Mouse (Mus musculus) kidney, embryonic 15.5 days (tissue): ENCODE measurements around the gene Xiap. TPM values are rescaled to one million over a fixed set of nuclear protein-coding genes. Genes with fewer than 3 reads are reported as not detected.
"Not testable (repeated sequence)": the region's sequence is repeated elsewhere in the genome, so short reads cannot be mapped to it uniquely, and the experiment has no call there.

Experiments used
- ATAC-seq: fragments of 200-750 bp; cut with Nextera tagmentation; replicated peaks from 2 replicates; pipeline ENCODE4 v1.8.0; 2017; ENCODE audit warnings: moderate TSS enrichment; ENCODE audit not compliant: low FRiP score
- H3K27ac ChIP-seq: fragments of 300-500 bp; sonication (generic); 2 replicates; pipeline ENCODE4 v1.5.1; 2015; ENCODE audit warnings: mild to moderate bottlenecking, inconsistent platforms
- H3K27me3 ChIP-seq: fragments of 300-500 bp; sonication (generic); 2 replicates; pipeline ENCODE4 v1.6.1; 2015; ENCODE audit warnings: inconsistent platforms
- H3K36me3 ChIP-seq: fragments of 300-500 bp; sonication (generic); 2 replicates; pipeline ENCODE4 v1.6.1; 2015; ENCODE audit warnings: inconsistent platforms
- H3K4me1 ChIP-seq: fragments of 300-500 bp; sonication (generic); 2 replicates; pipeline ENCODE4 v1.6.1; 2015; ENCODE audit warnings: inconsistent platforms
- H3K4me2 ChIP-seq: fragments of 300-500 bp; sonication (generic); 2 replicates; pipeline ENCODE4 v1.6.1; 2015; ENCODE audit warnings: moderate library complexity, mild to moderate bottlenecking, inconsistent platforms
- H3K4me3 ChIP-seq: fragments of 300-500 bp; sonication (generic); replicated peaks from 2 replicates; pipeline ENCODE4 v1.5.1; 2015; ENCODE audit warnings: mild to moderate bottlenecking, inconsistent platforms
- H3K9ac ChIP-seq: fragments of 300-500 bp; sonication (generic); 2 replicates; pipeline ENCODE4 v1.6.1; 2015; ENCODE audit warnings: mild to moderate bottlenecking, inconsistent platforms
- H3K9me3 ChIP-seq: fragments of 300-500 bp; sonication (generic); replicated peaks from 2 replicates; pipeline ENCODE4 v1.6.1; 2016; ENCODE audit warnings: inconsistent platforms
- WGBS: fragments of 180-500 bp; shearing (Covaris S2); methylation state at CpG from one replicate; pipeline ENCODE4 v1.1.7; 2015; ENCODE audit warnings: mixed read lengths; 5-methylcytosine and 5-hydroxymethylcytosine counted together
- polyA plus RNA-seq: library from polyadenylated mRNA; unstranded; fragments of >200 nt; fragmentation: Nextera tagmentation; extraction: Ambion mirVana; gene quantifications from 2 replicates; pipeline ENCODE4 v1.2.1, GENCODE M21; 2015

The Xiap gene
- polyA plus RNA-seq = 13.9 and 16.5 TPM in 2 replicates

GRCm38 (mm10) chrX:42059282-42060068 lies at the start of gene Xiap:
TSS of gene Xiap (plus strand) at chrX:42059679.
- 53% methylated on average over 5 of the region's 5 CpGs for WGBS
- no peaks in the 10 kb centered on the region for H3K9me3 ChIP-seq

DNA sequence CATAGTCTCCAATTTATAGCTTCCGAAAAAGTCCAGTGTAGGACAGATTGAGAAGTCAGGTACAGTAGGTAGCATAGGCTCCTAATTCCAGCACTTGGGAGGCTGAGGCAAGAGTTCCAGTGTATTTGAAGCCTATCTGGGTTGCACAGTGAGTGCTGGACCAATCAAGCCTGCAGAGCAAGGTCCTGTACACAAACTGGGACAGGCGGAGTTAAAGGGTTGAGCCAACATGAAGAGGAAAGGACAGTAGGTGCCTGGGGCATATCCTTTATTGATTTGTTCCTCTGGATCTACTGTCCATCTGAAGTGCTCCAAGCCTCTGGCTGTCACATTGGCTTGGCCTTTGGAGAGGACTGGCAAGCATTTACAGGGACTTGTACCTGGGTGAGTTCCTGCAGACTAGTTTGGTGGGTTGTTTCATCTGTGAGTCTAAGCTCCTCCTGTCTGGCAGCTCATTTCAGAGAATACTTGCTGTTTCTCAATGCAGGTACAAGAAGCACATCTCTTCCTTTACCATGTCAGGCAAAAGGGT lies 46.7 kb upstream of the Xiap start:
- H3K27ac ChIP-seq = no peak overlapping the region
- no peak overlapping the region for H3K9ac ChIP-seq
- no peak overlapping the region for H3K4me3 ChIP-seq
- H3K36me3 ChIP-seq = no peaks in the 10 kb centered on the region
- no peak for ATAC-seq
- no peaks in the 10 kb centered on the region for H3K9me3 ChIP-seq
- H3K4me2 ChIP-seq = no peak overlapping the region
- no peaks in the 10 kb centered on the region for H3K27me3 ChIP-seq
- H3K4me1 ChIP-seq = no peaks in the 10 kb centered on the region
- 91% methylated on average over 2 of the region's 2 CpGs for WGBS

More at GRCm38 (mm10) chrX:42059282-42060068, at the start of gene Xiap:
- H3K4me2 ChIP-seq = no peak within 1 kb of the TSS
- H3K36me3 ChIP-seq = no peaks in the 10 kb centered on the region
- no peak for ATAC-seq
- 0 out of 2 replicates have a peak within 1 kb of the TSS, but pooled peaks have one; percentile 18 for H3K27ac ChIP-seq
- H3K4me1 ChIP-seq = no peaks in the 10 kb centered on the region
- no peaks in the 10 kb centered on the region for H3K27me3 ChIP-seq
- H3K9ac ChIP-seq = no peak within 1 kb of the TSS
- no peak within 1 kb of the TSS for H3K4me3 ChIP-seq

GRCm38 (mm10) chrX:42013776-42014175 lies 45.7 kb upstream of the Xiap start:
- Histone ChIP-seq H3K27ac (no peak overlapping the region), H3K4me3 (no peak overlapping the region), H3K9ac (no peak overlapping the region), H3K4me1 (no peaks in the 10 kb centered on the region), H3K27me3 (no peaks in the 10 kb centered on the region), H3K9me3 (no peaks in the 10 kb centered on the region), H3K4me2 (no peak overlapping the region), H3K36me3 (no peaks in the 10 kb centered on the region)
- WGBS = 78% methylated on average over 3 of the region's 3 CpGs
- no peak for ATAC-seq

GRCm38 (mm10) chrX:42014502-42014901 lies 45.0 kb upstream of the Xiap start:
- Histone ChIP-seq H3K27ac (no peak overlapping the region), H3K4me1 (no peaks in the 10 kb centered on the region), H3K4me2 (no peak overlapping the region), H3K27me3 (no peaks in the 10 kb centered on the region), H3K36me3 (no peaks in the 10 kb centered on the region), H3K9me3 (no peaks in the 10 kb centered on the region), H3K9ac (no peak overlapping the region), H3K4me3 (no peak overlapping the region)
- no peak for ATAC-seq
- 74% methylated on average over 3 of the region's 3 CpGs for WGBS

GRCm38 (mm10) chrX:42018030-42018429 lies 41.4 kb upstream of the Xiap start:
- no peaks in the 10 kb centered on the region for H3K9me3 ChIP-seq
- H3K9ac ChIP-seq = no peak overlapping the region
- H3K27me3 ChIP-seq = no peaks in the 10 kb centered on the region
- H3K27ac ChIP-seq = no peak overlapping the region
- H3K4me3 ChIP-seq = no peak overlapping the region
- ATAC-seq = no peak
- WGBS = 78% methylated on average over 1 of the region's 1 CpGs
- H3K4me1 ChIP-seq = no peaks in the 10 kb centered on the region
- no peaks in the 10 kb centered on the region for H3K36me3 ChIP-seq
- H3K4me2 ChIP-seq = no peak overlapping the region

GRCm38 (mm10) chrX:42019441-42019840 lies 40.0 kb upstream of the Xiap start:
- Histone ChIP-seq H3K4me1 (no peaks in the 10 kb centered on the region), H3K4me2 (no peak overlapping the region), H3K9ac (no peak overlapping the region), H3K36me3 (no peaks in the 10 kb centered on the region), H3K27ac (no peak overlapping the region), H3K27me3 (no peaks in the 10 kb centered on the region), H3K9me3 (no peaks in the 10 kb centered on the region), H3K4me3 (no peak overlapping the region)
- ATAC-seq = no peak
- WGBS = 79% methylated on average over 2 of the region's 2 CpGs

- H3K36me3 ChIP-seq, H3K4me2 ChIP-seq, H3K27me3 ChIP-seq, H3K27ac ChIP-seq, H3K9ac ChIP-seq, ATAC-seq, H3K4me3 ChIP-seq, H3K4me1 ChIP-seq, H3K9me3 ChIP-seq: not testable (repeated sequence)
- WGBS = 90% methylated on average over 2 of the region's 3 CpGs
These were observed 33.6 kb upstream of the Xiap start for GRCm38 (mm10) chrX:42025802-42026440.

- H3K4me2 ChIP-seq, H3K4me1 ChIP-seq, H3K9me3 ChIP-seq, H3K27me3 ChIP-seq, H3K27ac ChIP-seq, ATAC-seq, H3K9ac ChIP-seq, H3K36me3 ChIP-seq, H3K4me3 ChIP-seq: not testable (repeated sequence)
- WGBS = 75% methylated on average over 2 of the region's 2 CpGs
These were observed 32.5 kb upstream of the Xiap start for GRCm38 (mm10) chrX:42026981-42027380.

DNA sequence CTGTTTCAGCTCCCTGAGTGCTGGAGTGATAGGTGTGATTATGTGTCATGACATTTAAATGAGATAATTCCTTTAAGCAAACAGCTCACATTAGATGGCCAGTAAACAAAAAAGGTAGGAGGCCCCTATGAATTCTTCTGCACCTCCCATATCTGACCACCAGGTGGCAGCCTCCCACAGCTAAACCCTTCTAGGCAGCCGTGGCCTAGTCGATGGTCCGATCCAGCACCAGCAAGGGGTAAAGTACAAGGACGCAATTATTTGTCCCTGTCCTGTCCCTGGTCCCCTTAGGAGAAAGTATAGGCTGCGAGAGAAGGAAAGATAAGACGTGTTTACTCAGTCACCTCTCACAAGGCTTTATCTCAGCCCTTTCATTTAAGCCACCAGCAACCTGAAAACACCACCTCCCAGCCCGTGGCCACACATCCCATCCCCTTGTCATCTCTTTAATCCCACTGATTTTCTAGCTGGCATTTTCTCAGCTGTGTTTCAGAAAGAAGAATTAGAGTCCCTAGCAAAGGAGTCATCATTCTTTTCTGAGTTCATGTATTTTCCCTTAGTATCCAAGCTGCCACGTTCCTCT lies 26.3 kb upstream of the Xiap start:
- Histone ChIP-seq H3K9ac (no peak overlapping the region), H3K4me3 (no peak overlapping the region), H3K27me3 (no peaks in the 10 kb centered on the region), H3K36me3 (no peaks in the 10 kb centered on the region), H3K27ac (no peak overlapping the region), H3K4me1 (no peaks in the 10 kb centered on the region), H3K9me3 (no peaks in the 10 kb centered on the region), H3K4me2 (no peak overlapping the region)
- 40% methylated on average over 8 of the region's 8 CpGs for WGBS
- ATAC-seq = 0 out of 2 replicates have a peak, but pooled peaks have one; percentile 36

DNA sequence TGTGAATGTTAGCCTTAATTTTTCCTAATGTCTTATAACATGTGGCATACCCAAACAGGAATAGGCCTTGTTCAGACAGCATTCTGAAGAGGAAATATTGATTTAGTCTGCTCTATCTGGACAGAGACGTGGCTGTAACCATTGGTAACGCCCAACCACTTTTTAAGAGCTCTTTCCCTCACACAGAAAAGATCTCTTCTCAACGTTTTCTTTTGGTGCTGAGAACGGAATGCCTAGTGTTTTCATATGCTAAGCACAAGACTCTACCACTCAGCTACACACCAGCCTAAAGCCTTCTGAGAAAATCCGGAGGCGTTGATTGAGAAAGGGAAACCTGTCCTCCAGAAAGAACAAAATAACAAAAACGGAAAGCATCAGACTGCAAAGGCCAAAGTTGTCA lies 25.6 kb upstream of the Xiap start:
- H3K27ac ChIP-seq = no peak overlapping the region

GRCm38 (mm10) chrX:42039481-42039880 lies 20.0 kb upstream of the Xiap start:
- 73% methylated on average over 5 of the region's 6 CpGs for WGBS
- no peak overlapping the region for H3K27ac ChIP-seq
- no peak for ATAC-seq
- no peak overlapping the region for H3K4me3 ChIP-seq
- H3K36me3 ChIP-seq = no peaks in the 10 kb centered on the region
- no peaks in the 10 kb centered on the region for H3K27me3 ChIP-seq
- no peaks in the 10 kb centered on the region for H3K4me1 ChIP-seq
- H3K9me3 ChIP-seq = no peaks in the 10 kb centered on the region
- H3K4me2 ChIP-seq = no peak overlapping the region
- H3K9ac ChIP-seq = no peak overlapping the region

More for the DNA sequence above, 25.6 kb upstream of the Xiap start:
- Histone ChIP-seq H3K27me3 (no peaks in the 10 kb centered on the region), H3K4me2 (no peak overlapping the region), H3K36me3 (no peaks in the 10 kb centered on the region), H3K4me1 (no peaks in the 10 kb centered on the region), H3K4me3 (no peak overlapping the region), H3K9ac (no peak overlapping the region), H3K9me3 (no peaks in the 10 kb centered on the region)
- ATAC-seq = no peak
- 60% methylated on average over 7 of the region's 7 CpGs for WGBS

GRCm38 (mm10) chrX:42044935-42045334 lies 14.5 kb upstream of the Xiap start:
- WGBS = 78% methylated on average over 7 of the region's 7 CpGs
- H3K36me3 ChIP-seq = no peaks in the 10 kb centered on the region
- no peak overlapping the region for H3K27ac ChIP-seq
- ATAC-seq = no peak
- no peak overlapping the region for H3K9ac ChIP-seq
- no peaks in the 10 kb centered on the region for H3K27me3 ChIP-seq
- no peaks in the 10 kb centered on the region for H3K4me1 ChIP-seq
- no peak overlapping the region for H3K4me2 ChIP-seq
- H3K4me3 ChIP-seq = no peak overlapping the region
- H3K9me3 ChIP-seq = no peaks in the 10 kb centered on the region
